Mouse (Mus musculus): ENCODE data around the gene Bag5. TPM values are rescaled to one million over a fixed set of nuclear protein-coding genes. Genes with fewer than 3 reads are reported as not detected.

Bag5 gene
- polyA plus RNA-seq, 1 experiment from 2014 or later: 71.5 TPM

DNA sequence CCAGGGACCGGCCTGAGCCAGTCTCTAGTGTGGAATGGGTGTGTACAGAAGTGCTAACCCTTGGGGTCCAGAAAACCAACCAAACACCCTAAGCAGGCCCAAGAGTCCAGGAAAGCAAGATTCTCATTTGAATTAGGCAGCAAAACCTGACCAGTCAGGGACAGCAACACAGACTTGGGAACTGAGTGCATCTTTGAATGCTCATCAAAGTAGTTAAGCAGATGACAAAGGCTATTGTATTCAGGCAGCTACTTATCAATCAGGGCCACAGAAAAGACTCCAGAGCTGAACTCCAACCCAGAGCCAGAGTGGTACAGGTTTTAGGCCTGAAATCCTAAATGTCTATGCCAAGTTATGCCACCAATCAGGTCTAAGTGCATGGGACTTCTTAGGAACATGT lies 52.4 kb downstream of the Bag5 start:
- peaks cover 5% of the 10 kb centered on the region; the same call in 1 of the 2 replicates for H3K36me3 ChIP-seq (ENCODE audit: control insufficient read depth, insufficient read depth)
- no peak overlapping the region for H3K4me2 ChIP-seq (ENCODE audit: low read length)
- no peaks in the 10 kb centered on the region for H3K9me3 ChIP-seq (ENCODE audit: control insufficient read depth, low read length)
- H3K4me1 ChIP-seq (replicated peaks; ENCODE audit: control insufficient read depth, insufficient read depth, low read length): no peaks in the 10 kb centered on the region
- no peak overlapping the region for H3K27ac ChIP-seq (ENCODE audit: low read length)
- 100% methylated on average over 1 of the region's 1 CpGs for WGBS
- no peak for ATAC-seq
- no peak overlapping the region for H3K4me3 ChIP-seq (replicated peaks; ENCODE audit: low read length)
- H3K9ac ChIP-seq (replicated peaks; ENCODE audit: low read depth, low read length): no peak overlapping the region
- no peaks in the 10 kb centered on the region for H3K27me3 ChIP-seq (replicated peaks; ENCODE audit: control insufficient read depth, insufficient read depth, low read length)

Other genes with a start within 250 kb of the Bag5 start
- 0.23 and 1.1 TPM in 2 replicates for gene Gm266, start 227.4 kb downstream of the Bag5 start, polyA plus RNA-seq (2015; fragmentation: Nextera tagmentation; extraction: Ambion mirVana)
- 549 and 607 TPM in 2 replicates for gene Eif5, start 175.2 kb downstream of the Bag5 start, polyA plus RNA-seq (2015; fragmentation: Nextera tagmentation; extraction: Ambion mirVana)
- gene Mark3, start 138.7 kb downstream of the Bag5 start, polyA plus RNA-seq (2015; fragmentation: Nextera tagmentation; extraction: Ambion mirVana): 45.0 and 49.2 TPM in 2 replicates
- gene Ckb, start 40.9 kb downstream of the Bag5 start, polyA plus RNA-seq (2015; fragmentation: Nextera tagmentation; extraction: Ambion mirVana): 1,407 and 1,413 TPM in 2 replicates
- gene Trmt61a, start 35.2 kb downstream of the Bag5 start, polyA plus RNA-seq (2015; fragmentation: Nextera tagmentation; extraction: Ambion mirVana): 9.8 and 12.6 TPM in 2 replicates
- gene Apopt1, start within 50 bp of the Bag5 start, polyA plus RNA-seq (2015; fragmentation: Nextera tagmentation; extraction: Ambion mirVana): 47.2 and 48.3 TPM in 2 replicates
- gene Klc1, start 45.6 kb upstream of the Bag5 start, polyA plus RNA-seq (2015; fragmentation: Nextera tagmentation; extraction: Ambion mirVana): 460 and 493 TPM in 2 replicates
- 3.3 and 4.5 TPM in 2 replicates for gene Xrcc3, start 100.6 kb upstream of the Bag5 start, polyA plus RNA-seq (2015; fragmentation: Nextera tagmentation; extraction: Ambion mirVana)
- gene Zfyve21, start 100.9 kb upstream of the Bag5 start, polyA plus RNA-seq (2015; fragmentation: Nextera tagmentation; extraction: Ambion mirVana): 37.6 and 40.1 TPM in 2 replicates
- gene Ppp1r13b, start 194.9 kb upstream of the Bag5 start, polyA plus RNA-seq (2015; fragmentation: Nextera tagmentation; extraction: Ambion mirVana): 21.8 and 23.5 TPM in 2 replicates

Data from forebrain, embryonic 16.5 days (tissue).